Mouse (Mus musculus): Measurements from ENCODE around the gene Cdk11b.

DNA sequence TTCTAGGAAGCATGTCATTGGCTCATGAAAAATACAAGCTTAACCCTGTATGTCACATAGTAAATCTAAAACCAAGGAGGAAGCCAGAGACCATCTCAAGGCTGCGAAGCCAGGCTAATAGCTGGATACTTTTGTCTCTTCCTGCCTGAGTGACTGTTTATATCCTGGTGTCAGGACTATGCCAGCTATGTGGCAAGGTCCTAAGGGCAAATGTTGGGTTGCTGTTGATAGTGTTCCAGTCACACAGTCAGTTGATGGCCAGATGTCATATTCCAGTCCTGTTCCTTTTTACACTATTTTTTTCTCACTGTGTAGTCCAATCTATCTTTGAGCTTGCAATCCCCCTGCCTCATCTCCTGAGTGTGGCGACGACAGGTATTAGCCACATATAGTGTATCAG is 11.4 kb upstream of the Cdk11b start:
- TF ChIP-seq CTCF (IDR thresholded peaks at IDR 0.05; ENCODE audit: low read depth, low read length) (no peak), TAL1 (conservative IDR thresholded peaks at IDR 0.05; ENCODE audit: low read depth, low read length) (no peak)

Data from G1E (cell line).